Mouse (Mus musculus) brain, embryonic 14.5 days (tissue): Measurements from ENCODE around the gene Cdhr2.

Experiments used
- CTCF ChIP-seq: fragments of 200-500 bp; IDR thresholded peaks from 2 replicates; pipeline ENCODE4 v1.5.1; 2012; ENCODE audit warnings: inconsistent platforms, mild to moderate bottlenecking, moderate library complexity, borderline replicate concordance; ENCODE audit not compliant: insufficient read depth, insufficient read length; ENCODE audit errors: extremely low read depth
- POLR2A ChIP-seq: fragments of 200-500 bp; IDR thresholded peaks from 2 replicates; pipeline ENCODE4 v1.6.1; 2012; ENCODE audit warnings: mild to moderate bottlenecking, inconsistent platforms, borderline replicate concordance; ENCODE audit not compliant: poor library complexity, insufficient read depth, insufficient read length, severe bottlenecking; ENCODE audit errors: extremely low read depth

DNA sequence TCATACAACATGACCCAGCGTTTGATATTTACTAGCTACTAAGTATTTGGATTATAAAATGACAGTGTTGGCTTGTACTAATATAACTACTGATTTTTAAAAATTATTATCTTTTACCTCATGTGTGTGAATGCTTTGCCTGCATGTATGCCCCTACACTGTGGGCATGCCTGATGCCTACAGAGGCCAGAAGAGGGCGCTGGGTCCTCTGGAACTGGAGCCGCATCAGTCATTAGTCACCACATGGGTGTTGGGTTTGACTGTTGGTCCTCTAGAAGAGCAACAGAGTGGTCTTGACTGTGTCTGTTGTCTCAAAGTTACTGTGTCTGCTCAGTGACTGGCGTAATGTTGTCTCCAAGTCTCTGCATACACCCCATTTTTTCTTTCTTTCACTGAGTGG, 13.1 kb downstream of the Cdhr2 start:
- TF ChIP-seq POLR2A: no peak
- TF ChIP-seq CTCF: peak; percentile 28; the same call in 1 of the 2 replicates
